Mouse (Mus musculus): ENCODE results near the gene Pcdh15. TPM values are rescaled to one million over a fixed set of nuclear protein-coding genes. Genes with fewer than 3 reads are reported as not detected.

Pcdh15 gene
- total and polyA plus RNA-seq, 2 experiments from 2014 or later: 9.2 to 31.0 TPM

DNA sequence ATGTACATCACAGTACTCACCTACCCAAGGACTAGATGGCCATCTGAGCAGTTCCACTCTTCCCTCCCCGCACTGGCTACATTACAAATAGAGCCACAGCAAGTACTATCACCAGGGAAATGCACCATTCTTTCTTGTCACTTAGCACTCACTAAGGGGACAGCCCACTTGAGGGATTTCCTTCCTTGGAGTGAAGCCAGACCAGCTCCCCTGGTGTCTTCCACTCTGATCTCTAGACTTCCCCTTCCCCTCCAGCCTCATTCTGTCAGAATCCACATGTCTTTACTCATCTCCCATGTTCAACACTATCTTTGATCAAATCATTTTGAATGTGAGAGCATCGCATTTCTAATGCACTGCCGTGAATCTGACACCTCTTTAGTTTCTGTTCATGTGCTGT lies 1413.2 kb downstream of the Pcdh15 start:
- Histone ChIP-seq H3K4me1 (ENCODE audit: insufficient read depth, low read length) (no peaks in the 10 kb centered on the region), H3K9me3 (ENCODE audit: low read length) (no peaks in the 10 kb centered on the region), H3K9ac (replicated peaks; ENCODE audit: low read length) (no peak overlapping the region), H3K4me2 (ENCODE audit: low read depth, low read length) (no peak overlapping the region), H3K27me3 (ENCODE audit: insufficient read depth, low read length) (no peaks in the 10 kb centered on the region), H3K36me3 (ENCODE audit: insufficient read depth, low read length) (no peaks in the 10 kb centered on the region), H3K27ac (no peak overlapping the region), H3K4me3 (ENCODE audit: low read length) (no peak overlapping the region)
- ATAC-seq (no peak), DNase-seq (ENCODE audit: low spot score) (no peak)
- WGBS: 70% methylated on average over 3 of the region's 3 CpGs
- no peak for TF ChIP-seq CTCF (IDR thresholded peaks at IDR 0.05; ENCODE audit: low read depth)

DNA sequence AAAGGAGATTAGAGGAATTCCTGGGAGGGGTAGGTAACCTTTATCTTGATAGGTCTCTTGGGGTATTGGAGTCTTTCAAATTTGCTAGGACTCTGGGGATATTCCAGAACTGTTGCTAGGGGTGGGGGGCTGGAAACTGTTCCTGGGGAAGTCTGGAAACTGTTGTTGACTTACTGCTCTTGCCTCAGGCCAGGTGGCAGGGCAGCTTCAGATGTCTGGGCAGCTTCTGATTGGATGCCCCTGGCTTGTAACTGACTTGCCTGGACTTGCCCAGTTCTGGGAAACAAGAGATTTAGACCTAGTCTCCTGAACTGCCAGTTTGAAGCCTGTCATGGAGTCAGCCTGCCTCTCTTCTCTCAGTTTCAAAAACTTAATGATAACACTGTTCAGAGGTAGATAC lies 1414.6 kb downstream of the Pcdh15 start:
- ATAC-seq: no peak

DNA sequence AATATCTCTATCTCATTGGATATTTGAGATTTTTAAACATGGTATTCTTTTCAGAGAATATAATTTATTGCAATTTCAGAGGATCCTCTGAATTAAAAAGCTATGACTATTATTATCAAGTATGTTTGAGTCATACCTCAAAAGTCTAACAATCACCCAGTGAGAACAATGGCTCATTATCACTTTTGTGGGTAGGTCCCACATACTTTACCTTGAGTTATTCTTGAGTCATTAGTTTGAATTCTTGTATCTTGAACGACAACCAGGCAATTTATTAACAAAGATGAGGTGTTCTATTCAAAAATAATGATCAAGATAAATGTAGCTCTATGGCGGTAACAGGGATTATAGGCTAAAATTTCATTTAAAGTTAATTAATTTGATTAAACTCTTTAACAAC lies 1439.2 kb downstream of the Pcdh15 start:
- Histone ChIP-seq H3K4me1 (ENCODE audit: insufficient read depth, low read length) (no peaks in the 10 kb centered on the region), H3K4me2 (ENCODE audit: low read depth, low read length) (no peak overlapping the region), H3K9ac (replicated peaks; ENCODE audit: low read length) (no peak overlapping the region), H3K4me3 (ENCODE audit: low read length) (no peak overlapping the region), H3K9me3 (ENCODE audit: low read length) (no peaks in the 10 kb centered on the region), H3K36me3 (ENCODE audit: insufficient read depth, low read length) (no peaks in the 10 kb centered on the region), H3K27me3 (ENCODE audit: insufficient read depth, low read length) (no peaks in the 10 kb centered on the region), H3K27ac (no peak overlapping the region)
- 83% methylated on average over 2 of the region's 2 CpGs for WGBS
- DNase-seq (ENCODE audit: low spot score): no peak
- no peak for ATAC-seq
- TF ChIP-seq CTCF (IDR thresholded peaks at IDR 0.05; ENCODE audit: low read depth): no peak

More for the DNA sequence above, 1414.6 kb downstream of the Pcdh15 start:
- Histone ChIP-seq H3K36me3 (ENCODE audit: insufficient read depth, low read length) (no peaks in the 10 kb centered on the region), H3K4me2 (ENCODE audit: low read depth, low read length) (no peak overlapping the region), H3K27ac (no peak overlapping the region), H3K9me3 (ENCODE audit: low read length) (no peaks in the 10 kb centered on the region), H3K4me3 (ENCODE audit: low read length) (no peak overlapping the region), H3K4me1 (ENCODE audit: insufficient read depth, low read length) (no peaks in the 10 kb centered on the region), H3K27me3 (ENCODE audit: insufficient read depth, low read length) (no peaks in the 10 kb centered on the region), H3K9ac (replicated peaks; ENCODE audit: low read length) (no peak overlapping the region)
- DNase-seq (ENCODE audit: low spot score): no peak
- no peak for TF ChIP-seq CTCF (IDR thresholded peaks at IDR 0.05; ENCODE audit: low read depth)

DNA sequence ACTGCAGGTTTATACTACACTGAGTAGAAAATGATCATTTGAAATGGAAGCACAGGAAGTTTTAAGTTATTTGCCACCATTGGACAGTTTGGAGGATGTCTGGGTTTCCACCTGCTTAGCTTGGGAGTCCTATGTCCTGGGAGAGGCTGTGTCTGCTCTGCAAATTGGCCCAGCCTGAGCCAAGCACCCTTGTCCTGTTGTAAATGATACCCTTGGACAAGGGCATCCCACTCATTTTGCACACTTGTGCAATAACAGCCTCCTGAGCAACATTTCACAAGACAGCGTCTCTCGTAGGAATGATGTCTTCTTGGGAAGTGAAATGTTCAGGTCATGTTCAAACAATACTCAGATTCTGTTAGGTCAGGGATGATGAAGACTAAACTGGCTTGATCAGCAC lies 1456.2 kb downstream of the Pcdh15 start:
- no peaks in the 10 kb centered on the region for H3K27me3 ChIP-seq (ENCODE audit: insufficient read depth, low read length)
- H3K9me3 ChIP-seq (ENCODE audit: low read length): no peaks in the 10 kb centered on the region
- no peak overlapping the region for H3K9ac ChIP-seq (replicated peaks; ENCODE audit: low read length)
- H3K4me2 ChIP-seq (ENCODE audit: low read depth, low read length): no peak overlapping the region
- no peak overlapping the region for H3K27ac ChIP-seq
- no peak for TF ChIP-seq CTCF (IDR thresholded peaks at IDR 0.05; ENCODE audit: low read depth)
- no peaks in the 10 kb centered on the region for H3K36me3 ChIP-seq (ENCODE audit: insufficient read depth, low read length)
- no peaks in the 10 kb centered on the region for H3K4me1 ChIP-seq (ENCODE audit: insufficient read depth, low read length)
- no peak for DNase-seq (ENCODE audit: low spot score)
- ATAC-seq: no peak
- WGBS: 61% methylated on average over 2 of the region's 2 CpGs
- H3K4me3 ChIP-seq (ENCODE audit: low read length): no peak overlapping the region

DNA sequence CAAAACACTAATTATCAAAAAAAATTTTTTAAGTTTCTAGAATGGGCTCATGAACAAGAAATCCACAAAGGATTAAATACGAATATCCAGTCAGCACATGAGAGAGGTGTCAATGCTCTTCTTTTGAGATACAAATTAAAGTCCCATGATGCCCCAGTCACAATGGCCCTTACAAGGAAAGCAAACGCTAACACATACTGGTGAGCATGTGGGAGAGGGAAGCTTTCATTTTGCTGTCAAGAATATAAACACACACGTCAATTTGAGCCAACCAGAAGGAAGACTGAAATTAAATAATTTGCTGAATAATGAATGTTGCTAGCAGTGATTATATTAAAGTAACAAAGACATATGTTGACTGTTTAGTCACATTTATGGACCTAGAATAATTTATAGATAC lies 1470.5 kb downstream of the Pcdh15 start:
- H3K27me3 ChIP-seq (ENCODE audit: insufficient read depth, low read length): no peaks in the 10 kb centered on the region
- H3K9ac ChIP-seq (replicated peaks; ENCODE audit: low read length): no peak overlapping the region
- DNase-seq (ENCODE audit: low spot score): no peak
- WGBS: 72% methylated on average over 3 of the region's 3 CpGs
- H3K4me1 ChIP-seq (ENCODE audit: insufficient read depth, low read length): no peaks in the 10 kb centered on the region
- H3K36me3 ChIP-seq (ENCODE audit: insufficient read depth, low read length): no peaks in the 10 kb centered on the region
- no peak overlapping the region for H3K27ac ChIP-seq
- H3K4me3 ChIP-seq (ENCODE audit: low read length): no peak overlapping the region
- H3K9me3 ChIP-seq (ENCODE audit: low read length): no peaks in the 10 kb centered on the region
- TF ChIP-seq CTCF (IDR thresholded peaks at IDR 0.05; ENCODE audit: low read depth): no peak
- no peak for ATAC-seq
- H3K4me2 ChIP-seq (ENCODE audit: low read depth, low read length): no peak overlapping the region

DNA sequence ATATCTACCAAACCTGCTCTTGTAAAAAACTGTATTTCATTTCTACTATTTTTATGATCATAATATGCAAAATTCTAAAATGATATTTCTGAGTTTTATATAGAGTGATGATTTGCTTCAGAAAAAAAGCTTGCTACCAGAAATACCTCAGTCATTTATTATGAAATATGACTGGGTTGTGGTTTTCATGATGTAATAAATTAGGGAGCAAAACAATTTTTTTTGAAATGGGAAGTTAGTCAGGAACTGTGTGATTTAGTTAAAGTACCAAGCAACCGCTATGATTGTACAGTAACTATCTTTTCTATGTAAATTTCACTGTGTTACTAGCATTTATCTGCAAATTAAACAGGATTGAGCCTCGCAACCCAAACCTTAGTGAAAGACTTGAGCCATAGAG lies 1480.8 kb downstream of the Pcdh15 start:
- Histone ChIP-seq H3K4me1 (ENCODE audit: insufficient read depth, low read length) (no peaks in the 10 kb centered on the region), H3K4me2 (ENCODE audit: low read depth, low read length) (no peak overlapping the region), H3K9me3 (ENCODE audit: low read length) (no peaks in the 10 kb centered on the region), H3K4me3 (ENCODE audit: low read length) (no peak overlapping the region), H3K36me3 (ENCODE audit: insufficient read depth, low read length) (no peaks in the 10 kb centered on the region), H3K9ac (replicated peaks; ENCODE audit: low read length) (no peak overlapping the region), H3K27me3 (ENCODE audit: insufficient read depth, low read length) (no peaks in the 10 kb centered on the region), H3K27ac (no peak overlapping the region)
- WGBS: 92% methylated on average over 2 of the region's 2 CpGs
- no peak for TF ChIP-seq CTCF (IDR thresholded peaks at IDR 0.05; ENCODE audit: low read depth)
- ATAC-seq: no peak
- DNase-seq (ENCODE audit: low spot score): no peak

DNA sequence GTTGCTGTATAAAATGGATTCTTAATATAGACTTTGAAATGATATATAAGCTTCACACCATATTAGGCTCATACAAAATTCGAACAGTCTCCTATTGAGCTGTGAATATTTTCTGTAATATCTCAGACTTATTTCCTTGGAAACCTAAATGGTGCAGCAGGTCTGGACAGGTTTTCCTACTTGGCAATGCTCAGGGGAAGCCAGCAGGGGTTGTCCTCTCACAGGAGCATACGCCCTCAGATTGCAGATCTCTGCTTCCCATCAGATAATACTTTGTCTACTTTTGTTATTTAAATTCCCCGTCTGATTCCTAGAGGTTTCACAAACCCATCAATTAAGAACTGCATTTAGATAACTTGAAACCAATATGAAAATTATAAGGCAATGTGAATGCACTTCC lies 1492.7 kb downstream of the Pcdh15 start:
- Histone ChIP-seq H3K9me3 (ENCODE audit: low read length) (no peaks in the 10 kb centered on the region), H3K27ac (no peak overlapping the region)
- no peak for ATAC-seq

More for the DNA sequence above, 1492.7 kb downstream of the Pcdh15 start:
- Histone ChIP-seq H3K4me2 (ENCODE audit: low read depth, low read length) (no peak overlapping the region), H3K4me3 (ENCODE audit: low read length) (no peak overlapping the region), H3K4me1 (ENCODE audit: insufficient read depth, low read length) (no peaks in the 10 kb centered on the region), H3K36me3 (ENCODE audit: insufficient read depth, low read length) (no peaks in the 10 kb centered on the region), H3K9ac (replicated peaks; ENCODE audit: low read length) (no peak overlapping the region), H3K27me3 (ENCODE audit: insufficient read depth, low read length) (no peaks in the 10 kb centered on the region)
- 62% methylated on average over 3 of the region's 3 CpGs for WGBS
- DNase-seq (ENCODE audit: low spot score): no peak
- TF ChIP-seq CTCF (IDR thresholded peaks at IDR 0.05; ENCODE audit: low read depth): no peak
